Mouse (Mus musculus) midbrain, embryonic 11.5 days (tissue): ENCODE data around the gene Akt1s1. TPM values are rescaled to one million over a fixed set of nuclear protein-coding genes. Genes with fewer than 3 reads are reported as not detected.

ENCODE experiments used
- ATAC-seq: fragments of 200-750 bp; cut with Nextera tagmentation; 2 replicates; pipeline ENCODE4 v1.8.0; 2017; ENCODE audit warnings: moderate TSS enrichment, moderate library complexity; ENCODE audit not compliant: low FRiP score
- DNase-seq: peaks from one replicate; pipeline ENCODE4 v3.0.0; 2015; ENCODE audit warnings: low spot score; ENCODE audit errors: missing footprints
- H3K27ac ChIP-seq: fragments of 300-500 bp; sonication (generic); 2 replicates; pipeline ENCODE4 v1.5.1; 2014; ENCODE audit warnings: low read depth, low read length
- H3K27me3 ChIP-seq: fragments of 300-500 bp; sonication (generic); 2 replicates; pipeline ENCODE4 v1.6.1; 2014; ENCODE audit warnings: mild to moderate bottlenecking, low read length, moderate library complexity, mixed read lengths; ENCODE audit not compliant: control insufficient read depth, insufficient read depth
- H3K36me3 ChIP-seq: fragments of 300-500 bp; sonication (generic); 2 replicates; pipeline ENCODE4 v1.6.1; 2014; ENCODE audit warnings: mild to moderate bottlenecking, low read length, moderate library complexity, mixed read lengths; ENCODE audit not compliant: control insufficient read depth, insufficient read depth
- H3K4me1 ChIP-seq: fragments of 300-500 bp; sonication (generic); 2 replicates; pipeline ENCODE4 v1.6.1; 2014; ENCODE audit warnings: low read length; ENCODE audit not compliant: control insufficient read depth, insufficient read depth
- H3K4me2 ChIP-seq: fragments of 300-500 bp; sonication (generic); 2 replicates; pipeline ENCODE4 v1.6.1; 2014; ENCODE audit warnings: mild to moderate bottlenecking, moderate library complexity
- H3K4me3 ChIP-seq: fragments of 300-500 bp; sonication (generic); 2 replicates; pipeline ENCODE4 v1.5.1; 2014; ENCODE audit warnings: low read depth, low read length
- H3K9ac ChIP-seq: fragments of 300-500 bp; sonication (generic); 2 replicates; pipeline ENCODE4 v1.6.1; 2014; ENCODE audit warnings: low read length
- H3K9me3 ChIP-seq: fragments of 300-500 bp; sonication (generic); 2 replicates; pipeline ENCODE4 v1.6.1; 2016; ENCODE audit warnings: low read length; ENCODE audit not compliant: control insufficient read depth
- WGBS: fragments of 180-500 bp; shearing (Covaris S2); extraction: QIAGEN DNeasy Blood & Tissue Kit; methylation state at CpG from one replicate; pipeline ENCODE4 v1.1.7; 2014; 5-methylcytosine and 5-hydroxymethylcytosine counted together
- microRNA counts: library from miRNA; unstranded; fragments of <30 nt; microRNA quantifications from one replicate; lab custom pipeline; 2015
- microRNA-seq: library from miRNA; unstranded; fragments of <30 nt; microRNA quantifications from one replicate; pipeline ENCODE4, GENCODE M21; 2017
- polyA plus RNA-seq: library from polyadenylated mRNA; unstranded; fragments of >200 nt; fragmentation: Nextera tagmentation; extraction: Ambion mirVana; gene quantifications from 2 replicates; pipeline ENCODE4 v1.2.1, GENCODE M21; 2014

Akt1s1 gene
- polyA plus RNA-seq, 1 experiment from 2014 or later = 34.3 TPM

DNA sequence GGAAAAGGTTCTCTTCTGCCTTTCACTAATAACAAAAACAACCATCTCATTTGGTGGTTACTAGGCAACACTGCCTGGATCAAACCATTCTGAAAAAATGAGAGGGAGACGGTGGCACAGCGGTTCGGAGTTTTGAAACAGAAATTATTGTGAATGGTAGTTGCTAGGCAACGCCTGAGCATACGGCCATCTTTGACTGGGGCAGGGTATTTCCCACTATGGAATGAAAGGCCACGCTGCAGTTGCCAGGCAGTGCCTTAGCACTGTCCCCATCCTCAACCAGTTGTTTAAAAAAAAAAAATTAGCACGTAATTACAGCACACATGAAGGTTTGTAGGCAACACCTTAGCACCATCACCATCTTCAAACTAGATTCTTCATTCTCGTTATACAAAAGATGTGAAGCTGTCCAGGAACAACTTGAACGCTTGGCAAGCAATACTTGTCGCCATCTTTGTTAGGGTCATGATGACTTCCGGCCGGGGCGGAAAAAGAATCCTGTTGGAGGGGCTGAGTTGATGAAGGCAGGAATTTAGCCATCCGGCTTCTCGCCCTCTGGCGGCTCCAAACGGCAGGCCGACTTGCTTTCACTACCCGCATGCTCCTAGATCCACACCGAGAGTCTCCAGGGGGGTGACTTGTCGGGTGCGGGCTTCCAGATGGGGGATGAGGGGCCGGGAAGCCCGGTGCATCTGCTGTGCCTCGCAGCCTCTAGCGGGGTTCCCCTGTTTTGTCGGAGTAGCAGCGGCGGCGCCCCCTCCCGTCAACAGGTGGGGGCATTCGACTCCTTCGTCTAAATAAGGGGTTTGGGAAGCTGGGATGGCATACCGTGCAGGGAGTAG lies 47.0 kb downstream of the Akt1s1 start, which contains the start of gene Fuz:
Gene Fuz (plus strand): TSS at position 487 of the 842 bp plus-strand sequence.
- DNase-seq (peak; percentile 99), ATAC-seq (peak; percentile 74)
- H3K9ac ChIP-seq = peak within 1 kb of the TSS; percentile 81
- no peaks in the 10 kb centered on the region for H3K9me3 ChIP-seq
- H3K4me3 ChIP-seq = peak within 1 kb of the TSS; percentile 58
- H3K4me2 ChIP-seq = peak within 1 kb of the TSS; percentile 68
- H3K27ac ChIP-seq = peak within 1 kb of the TSS; percentile 81
- peaks cover 4% of the 10 kb centered on the region; the same call in 1 of the 2 replicates for H3K36me3 ChIP-seq
- H3K27me3 ChIP-seq = no peaks in the 10 kb centered on the region
- whole genome bisulfite sequencing = under 1% methylated on average over 34 of the region's 34 CpGs
- H3K4me1 ChIP-seq = peaks cover 48% of the 10 kb centered on the region

DNA sequence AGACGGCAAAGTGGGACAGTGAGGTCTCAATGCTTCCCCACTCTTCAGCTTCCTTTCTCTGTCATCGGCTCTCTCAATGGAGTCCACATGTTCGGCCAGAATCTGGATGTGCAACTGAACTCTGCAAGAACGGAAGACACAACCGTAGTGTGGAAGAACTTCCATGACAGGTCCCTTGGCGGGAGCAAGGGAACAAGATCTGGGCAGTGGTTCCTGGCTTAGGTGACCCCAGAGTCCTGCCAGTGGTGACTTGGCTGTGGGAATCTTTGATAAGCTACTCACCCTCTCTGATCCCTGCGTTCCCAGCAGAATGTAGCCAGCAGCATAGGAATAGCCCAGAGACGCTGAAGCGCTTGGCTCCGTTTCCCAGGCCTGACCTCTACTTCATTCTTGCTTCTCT lies 47.7 kb downstream of the Akt1s1 start:
- 36% methylated on average over 10 of the region's 10 CpGs for WGBS
- Histone ChIP-seq H3K27ac (peak overlapping the region; percentile 81; the same call in 1 of the 2 replicates), H3K4me3 (peak overlapping the region; percentile 58), H3K9me3 (no peaks in the 10 kb centered on the region), H3K9ac (peak overlapping the region; percentile 81), H3K4me1 (peaks cover 48% of the 10 kb centered on the region), H3K36me3 (0 out of 2 replicates have a peak, but pooled peaks cover 4% of the 10 kb centered on the region), H3K27me3 (no peaks in the 10 kb centered on the region), H3K4me2 (peak overlapping the region; percentile 68)
- ATAC-seq = no peak
- no peak for DNase-seq

DNA sequence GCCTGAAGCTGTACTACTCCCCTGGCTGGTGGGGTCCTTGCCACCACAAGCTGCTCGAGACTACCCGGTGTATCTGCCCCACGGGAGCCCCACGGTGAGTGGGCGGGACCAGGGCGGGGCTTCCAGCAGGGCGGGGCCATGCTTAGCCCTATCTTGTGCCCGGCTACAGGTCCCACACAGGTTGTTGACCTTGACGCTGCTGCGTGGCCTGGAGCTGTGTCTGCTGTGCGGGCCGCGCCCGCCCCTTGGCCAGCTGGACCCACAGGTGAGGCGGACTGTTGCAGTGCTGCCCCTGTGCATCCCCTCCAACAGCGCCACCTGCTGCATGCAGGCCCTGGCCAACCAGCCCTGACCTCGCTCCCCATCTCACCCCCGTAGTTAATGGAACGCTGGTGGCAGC lies 49.8 kb downstream of the Akt1s1 start:
- H3K4me1 ChIP-seq = peaks cover 43% of the 10 kb centered on the region
- no peaks in the 10 kb centered on the region for H3K9me3 ChIP-seq
- H3K27me3 ChIP-seq = no peaks in the 10 kb centered on the region
- no peak overlapping the region for H3K4me3 ChIP-seq
- H3K36me3 ChIP-seq = peaks cover 7% of the 10 kb centered on the region; the same call in 1 of the 2 replicates
- peak overlapping the region; percentile 11; the same call in 1 of the 2 replicates for H3K4me2 ChIP-seq
- 0 out of 2 replicates have a peak overlapping the region, but pooled peaks have one; percentile 6 for H3K27ac ChIP-seq
- DNase-seq = peak; percentile 88
- 38% methylated on average over 19 of the region's 19 CpGs for WGBS
- no peak for ATAC-seq
- H3K9ac ChIP-seq = peak overlapping the region; percentile 34; the same call in 1 of the 2 replicates

DNA sequence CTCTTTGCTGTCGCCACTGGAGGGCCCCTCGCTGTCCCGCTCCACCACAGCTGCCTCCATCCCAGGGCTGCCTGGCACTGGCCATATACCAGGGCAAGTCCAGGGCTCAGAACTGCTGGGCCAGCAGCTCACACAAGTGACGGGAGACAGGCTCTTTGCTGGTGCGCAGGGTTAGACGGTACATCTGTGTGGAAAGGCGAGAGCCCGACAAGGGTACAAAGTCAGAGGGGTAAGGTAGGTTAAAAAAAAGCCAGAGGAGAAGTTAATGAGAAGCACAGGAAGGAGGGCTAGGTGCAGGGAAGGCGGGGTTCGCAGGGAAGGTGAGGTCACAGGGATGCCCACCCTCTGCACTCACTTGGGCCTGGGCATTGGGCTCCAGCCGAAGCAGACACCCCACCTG lies 51.8 kb downstream of the Akt1s1 start:
- H3K27ac ChIP-seq = peak overlapping the region; percentile 32; the same call in 1 of the 2 replicates
- H3K36me3 ChIP-seq = peaks cover 12% of the 10 kb centered on the region
- 86% methylated on average over 11 of the region's 11 CpGs for WGBS

DNA sequence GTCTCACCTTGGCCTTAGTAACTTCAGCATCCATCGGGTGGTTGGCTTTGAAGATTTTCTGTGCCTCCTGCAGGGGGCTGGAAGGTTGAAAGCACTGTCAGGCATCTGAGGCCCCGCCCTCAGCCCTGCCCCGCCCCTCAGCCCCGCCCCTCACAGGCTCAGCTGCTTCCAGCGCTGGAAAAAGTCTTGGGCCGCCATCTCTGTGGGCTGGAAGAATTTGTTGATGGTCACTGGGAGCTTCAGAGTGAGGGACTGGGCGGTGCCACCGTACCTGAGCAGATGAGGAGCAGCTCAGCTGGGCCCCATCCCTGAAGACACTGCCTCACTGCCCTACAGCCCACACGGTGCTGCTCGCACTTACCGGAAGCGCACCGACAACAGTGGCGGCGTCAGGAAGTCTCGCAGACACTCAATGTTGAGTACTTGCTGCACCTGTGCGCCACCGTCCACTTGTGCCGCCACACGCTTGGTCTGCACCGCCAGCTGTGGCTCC lies 52.5 kb downstream of the Akt1s1 start:
- peak overlapping the region; percentile 32; the same call in 1 of the 2 replicates for H3K27ac ChIP-seq
- WGBS = 20% methylated on average over 21 of the region's 21 CpGs
- H3K27me3 ChIP-seq = no peaks in the 10 kb centered on the region
- no peaks in the 10 kb centered on the region for H3K9me3 ChIP-seq
- peaks cover 26% of the 10 kb centered on the region for H3K4me1 ChIP-seq
- peak overlapping the region; percentile 40 for H3K9ac ChIP-seq
- peak overlapping the region; percentile 44 for H3K4me2 ChIP-seq
- DNase-seq (peak; percentile 96), ATAC-seq (peak; percentile 31)
- peaks cover 16% of the 10 kb centered on the region for H3K36me3 ChIP-seq
- H3K4me3 ChIP-seq = peak overlapping the region; percentile 17; the same call in 1 of the 2 replicates

More for the DNA sequence above, 51.8 kb downstream of the Akt1s1 start:
- no peaks in the 10 kb centered on the region for H3K27me3 ChIP-seq
- ATAC-seq (no peak), DNase-seq (no peak)
- peaks cover 26% of the 10 kb centered on the region for H3K4me1 ChIP-seq
- no peak overlapping the region for H3K4me3 ChIP-seq
- H3K4me2 ChIP-seq = no peak overlapping the region; the same call in 1 of the 2 replicates
- H3K9ac ChIP-seq = no peak overlapping the region
- no peaks in the 10 kb centered on the region for H3K9me3 ChIP-seq

MicroRNA genes within 50 kb of the gene (microRNA counts, 519-probe panel; counts per million panel counts)
- not detected for microRNA mmu-miR-707 (lab: Ali Mortazavi, UCI)

Small RNAs within 50 kb of the gene (microRNA-seq; reads per million reads assigned to microRNA genes)
- gene Mir707 = not detected

Other genes with a start within 250 kb of the Akt1s1 start
- gene Myh14, start 178.1 kb upstream of the Akt1s1 start, polyA plus RNA-seq = 1.1 and 1.3 TPM in 2 replicates
- gene Izumo2, start 140.2 kb upstream of the Akt1s1 start, polyA plus RNA-seq = not detected in 2 replicates
- 41.7 and 43.4 TPM in 2 replicates for gene Vrk3, start 100.6 kb upstream of the Akt1s1 start, polyA plus RNA-seq
- gene Zfp473, start 97.9 kb upstream of the Akt1s1 start, polyA plus RNA-seq = 2.7 and 4.3 TPM in 2 replicates
- gene Nup62, start 32.9 kb upstream of the Akt1s1 start, polyA plus RNA-seq = 60.2 and 64.1 TPM in 2 replicates
- gene Il4i1, start 32.6 kb upstream of the Akt1s1 start, polyA plus RNA-seq = 0.84 and 1.2 TPM in 2 replicates
- 2.8 and 3.3 TPM in 2 replicates for gene Atf5, start 32.3 kb upstream of the Akt1s1 start, polyA plus RNA-seq
- 63.4 and 69.4 TPM in 2 replicates for gene Tbc1d17, start 88 bp downstream of the Akt1s1 start, polyA plus RNA-seq
- gene Pnkp, start 8.1 kb downstream of the Akt1s1 start, polyA plus RNA-seq = 26.1 and 28.6 TPM in 2 replicates
- 316 and 350 TPM in 2 replicates for gene Ptov1, start 20.8 kb downstream of the Akt1s1 start, polyA plus RNA-seq
- gene Med25, start 43.7 kb downstream of the Akt1s1 start, polyA plus RNA-seq = 69.5 and 75.4 TPM in 2 replicates
- gene Fuz, start 47.1 kb downstream of the Akt1s1 start, polyA plus RNA-seq = 18.8 and 23.1 TPM in 2 replicates
- 68.0 and 74.8 TPM in 2 replicates for gene Ap2a1, start 80.5 kb downstream of the Akt1s1 start, polyA plus RNA-seq
- gene Tsks, start 94.2 kb downstream of the Akt1s1 start, polyA plus RNA-seq = 0.07 TPM in 1 of 2 replicates, not detected in the other
- 20.8 and 21.8 TPM in 2 replicates for gene Cpt1c, start 125.9 kb downstream of the Akt1s1 start, polyA plus RNA-seq
- 276 and 281 TPM in 2 replicates for gene Prmt1, start 137.6 kb downstream of the Akt1s1 start, polyA plus RNA-seq
- 55.6 and 65.9 TPM in 2 replicates for gene Irf3, start 148.7 kb downstream of the Akt1s1 start, polyA plus RNA-seq
- gene Bcl2l12, start 149.7 kb downstream of the Akt1s1 start, polyA plus RNA-seq = 56.0 and 62.2 TPM in 2 replicates
- 43.6 and 44.4 TPM in 2 replicates for gene Scaf1, start 167.4 kb downstream of the Akt1s1 start, polyA plus RNA-seq
- gene Rras, start 169.0 kb downstream of the Akt1s1 start, polyA plus RNA-seq = 18.6 and 22.2 TPM in 2 replicates
- 9.6 and 12.2 TPM in 2 replicates for gene Prr12, start 203.9 kb downstream of the Akt1s1 start, polyA plus RNA-seq
- 53.2 and 56.7 TPM in 2 replicates for gene Nosip, start 213.4 kb downstream of the Akt1s1 start, polyA plus RNA-seq
- 12.7 and 13.5 TPM in 2 replicates for gene Prrg2, start 213.7 kb downstream of the Akt1s1 start, polyA plus RNA-seq
- 121 and 123 TPM in 2 replicates for gene Rcn3, start 243.2 kb downstream of the Akt1s1 start, polyA plus RNA-seq